In the genomic region with DNA sequence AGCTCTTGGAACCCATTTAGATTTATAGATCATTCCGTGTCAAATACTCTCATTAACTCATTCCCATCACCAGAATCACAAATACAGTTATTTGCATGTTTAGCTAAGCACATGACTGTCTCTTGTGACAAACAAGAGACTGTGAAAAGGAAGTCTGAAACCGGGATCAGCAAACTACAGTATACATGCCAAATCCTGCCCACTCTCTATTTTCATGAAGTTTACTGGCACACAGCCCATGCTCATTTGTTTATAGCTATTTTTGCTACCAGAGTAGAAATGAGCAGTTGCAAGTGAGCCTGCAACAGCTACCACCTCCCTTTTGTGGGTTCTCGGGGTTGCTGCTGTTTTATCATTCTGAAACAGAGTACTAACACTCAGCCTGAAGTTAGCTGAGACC, we compare ENCODE assay signal across 9 mouse cellular contexts. TPM values are rescaled to one million over a fixed set of nuclear protein-coding genes. Genes with fewer than 3 reads are reported as not detected.
DNase-seq lines count a peak whose midpoint lies in the region; ATAC-seq and TF ChIP-seq lines count a peak whose summit lies in the region.
"Had no signal": no experiment of that assay in that cellular context is flagged by ENCODE, and none has a peak within 500 bp of the region (broad histone marks: within the 10 kb centered on the region; RNA-seq: fewer than 3 reads in every experiment).

No protein-coding gene starts in this region.

- ATAC-seq in lung, embryonic 14.5 days (ENCODE audit: insufficient read depth) = peak; percentile 41; the same call in 1 of the 2 replicates

- 0 out of 2 replicates have a peak overlapping the region, but pooled peaks have one; percentile 18 for H3K27ac ChIP-seq in lung, embryonic 14.5 days (ENCODE audit: low read depth)

- H3K27me3 ChIP-seq in lung, embryonic 14.5 days (ENCODE audit: insufficient read depth, low read length) = no peaks in the 10 kb centered on the region

- no peaks in the 10 kb centered on the region for H3K4me1 ChIP-seq in lung, embryonic 14.5 days (ENCODE audit: insufficient read depth)
- peaks cover 13% of the 10 kb centered on the region for H3K4me1 ChIP-seq in lung, adult 2 months (ENCODE audit: control insufficient read depth, insufficient read depth, low read length)

- no peak for TF ChIP-seq CTCF in lung, embryonic 14.5 days (IDR thresholded peaks at IDR 0.05; ENCODE audit: low read depth)
- no peak for TF ChIP-seq CTCF in lung, adult 2 months (IDR thresholded peaks at IDR 0.05; ENCODE audit: insufficient read depth, low read length)

- no peak for TF ChIP-seq POLR2A in lung, adult 2 months (IDR thresholded peaks at IDR 0.05; ENCODE audit: borderline replicate concordance, extremely low read depth, low read depth, low read length)

- 48% methylated on average over 3 of the region's 3 CpGs for WGBS in lung, embryonic 14.5 days
- WGBS in lung, adult 2 months = 24% methylated on average over 3 of the region's 3 CpGs

- H3K9ac ChIP-seq in lung, embryonic 14.5 days = no peak overlapping the region

- H3K36me3 ChIP-seq in lung, embryonic 14.5 days (ENCODE audit: insufficient read depth) = peaks cover 14% of the 10 kb centered on the region; the same call in 1 of the 2 replicates

- no peaks in the 10 kb centered on the region for H3K9me3 ChIP-seq in lung, embryonic 14.5 days (ENCODE audit: low read depth, low read length)

- no peak overlapping the region for H3K4me3 ChIP-seq in lung, embryonic 14.5 days (ENCODE audit: low read depth, low read length)
- no peak overlapping the region for H3K4me3 ChIP-seq in lung, adult 2 months (replicated peaks; ENCODE audit: extremely low read depth, low read depth, low read length)

- DNase-seq in adrenal gland, postnatal 14 days = peak; percentile 32
- no peak for DNase-seq in adrenal gland, postnatal 25 days
- DNase-seq in lung, embryonic 14.5 days = peak; percentile 92
- no peak for DNase-seq in lung, adult 2 months
- peak; percentile 24 to 50 for DNase-seq in layer of hippocampus, postnatal 36 days
- DNase-seq in right cerebral cortex, postnatal 36 days (ENCODE audit: low spot score in 2 of 2) = peak; percentile 28 to 30
- DNase-seq in natural killer cell, adult 2 months (ENCODE audit: low spot score in 2 of 2) = no peak
- DNase-seq in adrenal gland, postnatal 4 days (ENCODE audit: low spot score in 2 of 2) = no peak
- DNase-seq: thymus, postnatal 25 days had no signal

- 0 out of 2 replicates have a peak overlapping the region, but pooled peaks have one; percentile 25 for H3K4me2 ChIP-seq in lung, embryonic 14.5 days

RNA-seq across cellular contexts. Expression of gene Sos2, which starts 36.8 kb away (rescaled TPM):
- total RNA-seq in adrenal gland, postnatal 14 days (2021) = 35.8 and 36.9 TPM in 2 replicates
- total RNA-seq in adrenal gland, postnatal 25 days (2021) = 51.2 and 51.4 TPM in 2 replicates
- 11.4 and 13.0 TPM in 2 replicates for polyA plus RNA-seq in lung, embryonic 14.5 days (2014; fragmentation: Nextera tagmentation; extraction: Ambion mirVana)
- polyA plus RNA-seq in lung, adult 2 months (2012; rRNA removed) = 17.6 and 25.1 TPM in 2 replicates
- 10 to 100 TPM; 33.9 to 35.4 TPM for total RNA-seq in layer of hippocampus, postnatal 36 days (2021)
- 10 to 100 TPM; 41.9 to 45.5 TPM for total RNA-seq in adrenal gland, postnatal 4 days (2021)

Comparison
In these comparisons a context has a peak if more than half of its experiments do, and no peak if none do; other contexts are left out.
1. DNase-seq: peak in adrenal gland, postnatal 14 days (single experiment), lung, embryonic 14.5 days (single experiment), layer of hippocampus, postnatal 36 days (2 of 2) and right cerebral cortex, postnatal 36 days (2 of 2); none in adrenal gland, postnatal 25 days (single experiment), lung, adult 2 months (single experiment), natural killer cell, adult 2 months (0 of 2) and adrenal gland, postnatal 4 days (0 of 2).